ENCODE assay signal across 26 mouse cellular contexts in genomic region chrX:52419850-52420249, GRCm38 (mm10).
DNase-seq lines count a peak whose midpoint lies in the region; ATAC-seq and TF ChIP-seq lines count a peak whose summit lies in the region.
"Had no signal": no experiment of that assay in that cellular context is flagged by ENCODE, and none has a peak within 500 bp of the region (broad histone marks: within the 10 kb centered on the region; RNA-seq: fewer than 3 reads in every experiment).

No protein-coding gene starts in this region.

- intact Hi-C loops in gastrocnemius, adult 2 months (cut with DNase I): no loop called here
- intact Hi-C loops in heart, postnatal 25 days (cut with DNase I): no loop called here

- H3K4me3 ChIP-seq in gastrocnemius, adult 2 months: no peak overlapping the region
- H3K4me3 ChIP-seq: embryonic facial prominence, embryonic 10.5 days; embryonic facial prominence, embryonic 13.5 days; erythroblast, embryonic 14.5 days; forebrain, embryonic 12.5 days; forebrain, embryonic 15.5 days; heart, adult 2 months; heart, embryonic 15.5 days; hindbrain, embryonic 12.5 days; hindbrain, embryonic 15.5 days had no signal

- peak; percentile 47; the same call in 1 of the 2 replicates for ATAC-seq in common myeloid progenitor, adult 5-6 weeks (replicated peaks; ENCODE audit: low read depth, poor library complexity, severe bottlenecking)
- peak; percentile 99 for ATAC-seq in megakaryocyte progenitor cell, adult 5-6 weeks (replicated peaks; ENCODE audit: poor library complexity)
- ATAC-seq: forebrain, embryonic 15.5 days; intestine, postnatal 0 days had no signal

- H3K27ac ChIP-seq in gastrocnemius, adult 2 months: no peak overlapping the region
- H3K27ac ChIP-seq: embryonic facial prominence, embryonic 10.5 days; embryonic facial prominence, embryonic 13.5 days; forebrain, embryonic 12.5 days; forebrain, embryonic 15.5 days; heart, adult 2 months; heart, embryonic 15.5 days; hindbrain, embryonic 12.5 days; hindbrain, embryonic 15.5 days had no signal

- DNase-seq in gastrocnemius, adult 2 months: peak; percentile 12
- DNase-seq in gastrocnemius, adult 8-10 months (ENCODE audit: low spot score in 2 of 2): no peak
- peak; percentile 6 to 27 for DNase-seq in heart, adult 9 months (ENCODE audit: low spot score in 2 of 2)
- DNase-seq in heart, postnatal 25 days (ENCODE audit: low spot score): no peak
- no peak for DNase-seq in embryo, embryonic 9.5 days (ENCODE audit: extremely low spot score)
- DNase-seq in cerebellum, postnatal 10 days: no peak
- DNase-seq: adrenal gland, adult 2 months; adrenal gland, postnatal 14 days; B cell, adult 2 months; cerebellum, adult 11 months; cerebellum, adult 2 months; cerebellum, adult 9-11 months; cerebellum, postnatal 36 days; kidney, adult 2 months had no signal

- no peak for TF ChIP-seq CTCF in gastrocnemius, adult 2 months (IDR thresholded peaks at IDR 0.05)

Comparison
In these comparisons a context has a peak if more than half of its experiments do, and no peak if none do; other contexts are left out.
1. DNase-seq: peak in gastrocnemius, adult 2 months (single experiment) and heart, adult 9 months (2 of 2); none in gastrocnemius, adult 8-10 months (0 of 2), heart, postnatal 25 days (single experiment), embryo, embryonic 9.5 days (single experiment) and cerebellum, postnatal 10 days (0 of 2).